Mouse (Mus musculus): Measurements from ENCODE around the gene Psmb1.

GRCm38 (mm10) chr17:15472671-15473070 is 26.9 kb downstream of the Psmb1 start:
- TF ChIP-seq CTCF (IDR thresholded peaks at IDR 0.05; ENCODE audit: insufficient read depth, low read length) (no peak), POLR2A (IDR thresholded peaks at IDR 0.05; ENCODE audit: borderline replicate concordance, extremely low read depth, low read depth, low read length) (no peak)

All from lung, adult 2 months (tissue).